Mouse (Mus musculus) heart, adult 8-10 months (tissue): Measurements from ENCODE around the gene Tef. TPM values are rescaled to one million over a fixed set of nuclear protein-coding genes. Genes with fewer than 3 reads are reported as not detected.
A peak's percentile ranks its signal among the peaks of the same experiment; 100 is the strongest.

Source experiments
- DNase-seq: peaks from one replicate; pipeline ENCODE4 v3.0.0; 2022; ENCODE audit warnings: low spot score
- total RNA-seq, 4 experiments: library from RNA; stranded (reverse); gene quantifications; 2 replicates each; pipeline ENCODE4 v1.2.4; 2022

Tef gene
- 100 to 1,000 TPM; 125 to 157 (median 155) TPM for total RNA-seq

GRCm38 (mm10) chr15:81802001-81802890 is at the start of gene Tef:
TSS of gene Tef (plus strand) at chr15:81802421.
- peak; percentile 99 for DNase-seq

GRCm38 (mm10) chr15:81753669-81754068 is 48.6 kb upstream of the Tef start:
- no peak for DNase-seq

GRCm38 (mm10) chr15:81758701-81759100 is 43.5 kb upstream of the Tef start:
- DNase-seq = no peak

- DNase-seq = no peak
Observed at GRCm38 (mm10) chr15:81759542-81759941, 42.7 kb upstream of the Tef start.

GRCm38 (mm10) chr15:81760361-81761079 is 41.7 kb upstream of the Tef start:
- no peak for DNase-seq

GRCm38 (mm10) chr15:81761381-81761780 is 40.8 kb upstream of the Tef start:
- DNase-seq = no peak

GRCm38 (mm10) chr15:81761959-81762358 is 40.3 kb upstream of the Tef start:
- DNase-seq = no peak

GRCm38 (mm10) chr15:81764573-81764972 is 37.6 kb upstream of the Tef start:
- no peak for DNase-seq

GRCm38 (mm10) chr15:81765651-81766050 is 36.6 kb upstream of the Tef start:
- no peak for DNase-seq

GRCm38 (mm10) chr15:81766439-81766838 is 35.8 kb upstream of the Tef start:
- no peak for DNase-seq

- DNase-seq = no peak
Observed at GRCm38 (mm10) chr15:81769037-81769436, 33.2 kb upstream of the Tef start.

GRCm38 (mm10) chr15:81772431-81773120 is 29.6 kb upstream of the Tef start:
- DNase-seq = peak; percentile 30

GRCm38 (mm10) chr15:81774505-81775171 is 27.6 kb upstream of the Tef start:
- DNase-seq = peak; percentile 54

GRCm38 (mm10) chr15:81776631-81777422 is 25.4 kb upstream of the Tef start:
- no peak for DNase-seq

- no peak for DNase-seq
Observed at GRCm38 (mm10) chr15:81781816-81782215, 20.4 kb upstream of the Tef start.

GRCm38 (mm10) chr15:81784762-81785161 is 17.5 kb upstream of the Tef start:
- no peak for DNase-seq

GRCm38 (mm10) chr15:81785701-81786100 is 16.5 kb upstream of the Tef start:
- no peak for DNase-seq

GRCm38 (mm10) chr15:81787525-81787924 is 14.7 kb upstream of the Tef start:
- DNase-seq = no peak

GRCm38 (mm10) chr15:81792444-81792843 is 9.8 kb upstream of the Tef start:
- no peak for DNase-seq

- peak; percentile 41 for DNase-seq
Observed at GRCm38 (mm10) chr15:81796228-81796627, 6.0 kb upstream of the Tef start.

GRCm38 (mm10) chr15:81797861-81798260 is 4.4 kb upstream of the Tef start:
- DNase-seq = no peak
